Mouse (Mus musculus) skeletal muscle tissue, postnatal 0 days (tissue): ENCODE results near the gene 1700028K03Rik. TPM values are rescaled to one million over a fixed set of nuclear protein-coding genes. Genes with fewer than 3 reads are reported as not detected.

Experiments used
- polyA plus RNA-seq: library from polyadenylated mRNA; unstranded; fragments of >200 nt; fragmentation: Nextera tagmentation; extraction: Ambion mirVana; gene quantifications from 2 replicates; pipeline ENCODE4 v1.2.1, GENCODE M21; 2015

Gene 1700028K03Rik
- 0.04 TPM in 1 of 2 replicates, not detected in the other for polyA plus RNA-seq

GRCm38 (mm10) chr5:107534581-107534980, at the start of gene 1700028K03Rik:
1700028K03Rik (plus strand) TSS chr5:107534709.

GRCm38 (mm10) chr5:107507321-107507720, 27.2 kb upstream of the 1700028K03Rik start, which contains the start of gene Gm42669:
Gm42669 (plus strand) TSS chr5:107507621.

GRCm38 (mm10) chr5:107597301-107598077, 63.0 kb downstream of the 1700028K03Rik start, which contains the start of the genes Rpap2 and Glmn:
Rpap2 (plus strand) TSS chr5:107597373.
Glmn (minus strand) TSS chr5:107597888.

Other genes with a start within 250 kb of the 1700028K03Rik start
- gene Tgfbr3, start 245.1 kb upstream of the 1700028K03Rik start, polyA plus RNA-seq = 19.2 and 20.0 TPM in 2 replicates
- 2.2 and 2.5 TPM in 2 replicates for gene Brdt, start 203.6 kb upstream of the 1700028K03Rik start, polyA plus RNA-seq
- 3.0 and 4.5 TPM in 2 replicates for gene Ephx4, start 132.0 kb upstream of the 1700028K03Rik start, polyA plus RNA-seq
- gene Lpcat2b, start 103.2 kb upstream of the 1700028K03Rik start, polyA plus RNA-seq = not detected in 2 replicates
- gene Btbd8, start 96.7 kb upstream of the 1700028K03Rik start, polyA plus RNA-seq = 4.3 and 5.5 TPM in 2 replicates
- 0.14 and 0.35 TPM in 2 replicates for gene Gm42669, start 27.1 kb upstream of the 1700028K03Rik start, polyA plus RNA-seq
- gene Rpap2, start 62.7 kb downstream of the 1700028K03Rik start, polyA plus RNA-seq = 12.9 and 13.4 TPM in 2 replicates
- 18.2 and 20.7 TPM in 2 replicates for gene Glmn, start 63.2 kb downstream of the 1700028K03Rik start, polyA plus RNA-seq
- 0.27 and 0.69 TPM in 2 replicates for gene Gfi1, start 191.3 kb downstream of the 1700028K03Rik start, polyA plus RNA-seq